Mouse (Mus musculus) embryo, embryonic 11.5 days (tissue): ENCODE data around the gene Sipa1l2.
"Not testable (repeated sequence)": the region's sequence is repeated elsewhere in the genome, so short reads cannot be mapped to it uniquely, and the experiment has no call there.

Source experiments
- DNase-seq: peaks from one replicate; pipeline ENCODE4 v3.0.0-alpha.2; 2012; ENCODE audit warnings: low read depth, low spot score

Sipa1l2 gene

GRCm38 (mm10) chr8:125539056-125540013 lies 30.3 kb downstream of the Sipa1l2 start:
- no peak for DNase-seq

GRCm38 (mm10) chr8:125538265-125538664 lies 31.3 kb downstream of the Sipa1l2 start:
- DNase-seq: no peak

- no peak for DNase-seq
These were observed 35.9 kb downstream of the Sipa1l2 start for GRCm38 (mm10) chr8:125533709-125534108.

- DNase-seq: no peak
These were observed 36.7 kb downstream of the Sipa1l2 start for GRCm38 (mm10) chr8:125532953-125533352.

- DNase-seq: no peak
These were observed 37.4 kb downstream of the Sipa1l2 start for GRCm38 (mm10) chr8:125532177-125532576.

GRCm38 (mm10) chr8:125531640-125532039 lies 38.0 kb downstream of the Sipa1l2 start:
- no peak for DNase-seq

- no peak for DNase-seq
These were observed 38.5 kb downstream of the Sipa1l2 start for GRCm38 (mm10) chr8:125531088-125531438.

GRCm38 (mm10) chr8:125530187-125531087 lies 39.2 kb downstream of the Sipa1l2 start:
- no peak for DNase-seq

GRCm38 (mm10) chr8:125529019-125529418 lies 40.6 kb downstream of the Sipa1l2 start:
- no peak for DNase-seq

- DNase-seq: no peak
These were observed 41.7 kb downstream of the Sipa1l2 start for GRCm38 (mm10) chr8:125527941-125528340.

GRCm38 (mm10) chr8:125526999-125527398 lies 42.6 kb downstream of the Sipa1l2 start:
- no peak for DNase-seq

GRCm38 (mm10) chr8:125526582-125526981 lies 43.0 kb downstream of the Sipa1l2 start:
- DNase-seq: no peak

- no peak for DNase-seq
These were observed 45.1 kb downstream of the Sipa1l2 start for GRCm38 (mm10) chr8:125524479-125524878.

GRCm38 (mm10) chr8:125523213-125523612 lies 46.4 kb downstream of the Sipa1l2 start:
- no peak for DNase-seq

GRCm38 (mm10) chr8:125522151-125522550 lies 47.5 kb downstream of the Sipa1l2 start:
- no peak for DNase-seq

GRCm38 (mm10) chr8:125521087-125521486 lies 48.5 kb downstream of the Sipa1l2 start:
- DNase-seq: no peak

GRCm38 (mm10) chr8:125520308-125520707 lies 49.3 kb downstream of the Sipa1l2 start:
- DNase-seq: not testable (repeated sequence)

- DNase-seq: no peak
These were observed 50.7 kb downstream of the Sipa1l2 start for GRCm38 (mm10) chr8:125518951-125519350.

GRCm38 (mm10) chr8:125518301-125518700 lies 51.3 kb downstream of the Sipa1l2 start:
- no peak for DNase-seq

- DNase-seq: no peak
These were observed 52.2 kb downstream of the Sipa1l2 start for GRCm38 (mm10) chr8:125517397-125517796.

- DNase-seq: no peak
These were observed 53.3 kb downstream of the Sipa1l2 start for GRCm38 (mm10) chr8:125516115-125516905.
